Mouse (Mus musculus) heart, embryonic 16.5 days (tissue): Measurements from ENCODE around the gene Cct5. TPM values are rescaled to one million over a fixed set of nuclear protein-coding genes. Genes with fewer than 3 reads are reported as not detected.
A peak's percentile ranks its signal among the peaks of the same experiment; 100 is the strongest.

Source experiments
- ATAC-seq: fragments of 200-750 bp; cut with Nextera tagmentation; replicated peaks from 2 replicates; pipeline ENCODE4 v1.8.0; 2017; ENCODE audit warnings: moderate number of reproducible peaks; ENCODE audit not compliant: insufficient read depth, low FRiP score; ENCODE audit errors: extremely low read depth
- H3K27ac ChIP-seq: fragments of 300-500 bp; sonication (generic); 2 replicates; pipeline ENCODE4 v1.5.1; 2014; ENCODE audit warnings: mild to moderate bottlenecking, low read length, control low read depth, moderate library complexity
- H3K27me3 ChIP-seq: fragments of 300-500 bp; sonication (generic); 2 replicates; pipeline ENCODE4 v1.6.1; 2014; ENCODE audit warnings: low read length, mixed read lengths; ENCODE audit not compliant: control insufficient read depth, insufficient read depth
- H3K36me3 ChIP-seq: fragments of 300-500 bp; sonication (generic); 2 replicates; pipeline ENCODE4 v1.6.1; 2014; ENCODE audit not compliant: control insufficient read depth, insufficient read depth
- H3K4me1 ChIP-seq: fragments of 300-500 bp; sonication (generic); 2 replicates; pipeline ENCODE4 v1.6.1; 2014; ENCODE audit warnings: low read length, mixed read lengths; ENCODE audit not compliant: control insufficient read depth, insufficient read depth
- H3K4me2 ChIP-seq: fragments of 300-500 bp; sonication (generic); 2 replicates; pipeline ENCODE4 v1.6.1; 2014; ENCODE audit warnings: low read depth, mild to moderate bottlenecking, control low read depth, low read length
- H3K4me3 ChIP-seq: fragments of 300-500 bp; sonication (generic); 2 replicates; pipeline ENCODE4 v1.5.1; 2014; ENCODE audit warnings: mild to moderate bottlenecking, control low read depth, low read length
- H3K9ac ChIP-seq: fragments of 300-500 bp; sonication (generic); 2 replicates; pipeline ENCODE4 v1.6.1; 2014; ENCODE audit warnings: low read length, control low read depth
- H3K9me3 ChIP-seq: fragments of 300-500 bp; sonication (generic); replicated peaks from 2 replicates; pipeline ENCODE4 v1.6.1; 2016; ENCODE audit warnings: low read length; ENCODE audit not compliant: control insufficient read depth
- WGBS: fragments of 180-500 bp; shearing (Covaris S2); extraction: QIAGEN DNeasy Blood & Tissue Kit; methylation state at CpG from one replicate; pipeline ENCODE4 v1.1.7; 2014; 5-methylcytosine and 5-hydroxymethylcytosine counted together
- polyA plus RNA-seq: library from polyadenylated mRNA; unstranded; fragments of >200 nt; fragmentation: Nextera tagmentation; extraction: Ambion mirVana; gene quantifications from 2 replicates; pipeline ENCODE4 v1.2.1, GENCODE M21; 2015

Gene Cct5
- polyA plus RNA-seq, 1 experiment from 2014 or later, result 373 TPM

DNA sequence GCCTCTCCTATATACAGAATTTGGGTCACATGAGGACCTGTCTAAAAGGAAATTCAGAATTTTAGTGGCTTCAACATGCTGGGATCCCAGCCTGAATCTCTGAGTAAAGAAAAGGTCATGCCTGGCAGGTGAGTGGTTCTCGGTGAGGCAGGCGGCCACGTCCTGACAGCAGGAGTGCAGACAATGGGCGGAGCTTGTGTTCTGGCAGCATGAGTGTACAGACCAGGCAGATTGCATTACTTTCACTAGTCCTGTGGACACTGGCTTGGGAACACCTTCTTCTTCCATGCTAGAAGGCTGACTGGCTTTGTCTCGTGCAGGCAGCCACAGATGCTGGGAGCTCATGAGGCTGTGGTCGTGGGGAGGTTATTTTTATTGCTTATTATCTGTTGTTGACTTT, 5.2 kb upstream of the Cct5 start:
- Histone ChIP-seq H3K36me3 (0 out of 2 replicates have a peak, but pooled peaks cover 3% of the 10 kb centered on the region), H3K4me1 (peaks cover 9% of the 10 kb centered on the region), H3K27me3 (no peaks in the 10 kb centered on the region), H3K9me3 (no peaks in the 10 kb centered on the region), H3K9ac (no peak overlapping the region), H3K4me2 (no peak overlapping the region), H3K27ac (no peak overlapping the region), H3K4me3 (no peak overlapping the region)
- WGBS, result 50% methylated on average over 6 of the region's 6 CpGs
- no peak for ATAC-seq

DNA sequence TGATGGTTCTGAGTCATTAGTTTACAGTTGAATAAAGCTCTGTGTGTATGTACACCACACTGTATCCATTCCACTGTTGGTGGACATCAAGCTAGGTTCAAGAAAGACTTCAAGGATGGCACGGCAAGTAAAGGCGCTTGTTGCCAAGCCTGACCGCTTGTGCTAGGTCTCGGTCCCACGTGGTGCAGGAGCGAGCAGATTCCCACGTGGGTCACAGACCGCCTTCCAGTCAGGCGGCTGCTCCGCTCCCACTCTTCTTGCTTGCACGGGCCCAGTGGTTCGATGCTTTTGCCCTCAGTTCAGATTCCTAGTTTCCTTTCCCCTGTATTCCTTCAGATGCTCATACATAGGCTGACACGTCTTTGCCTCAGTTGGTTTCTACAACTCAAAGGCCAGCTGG, 1.5 kb upstream of the Cct5 start:
- Histone ChIP-seq H3K36me3 (no peaks in the 10 kb centered on the region), H3K27ac (no peak overlapping the region), H3K4me3 (peak overlapping the region; percentile 95), H3K27me3 (no peaks in the 10 kb centered on the region), H3K4me2 (peak overlapping the region; percentile 74), H3K9me3 (no peaks in the 10 kb centered on the region), H3K9ac (peak overlapping the region; percentile 96), H3K4me1 (peaks cover 26% of the 10 kb centered on the region)
- ATAC-seq, result no peak
- 85% methylated on average over 13 of the region's 13 CpGs for WGBS

DNA sequence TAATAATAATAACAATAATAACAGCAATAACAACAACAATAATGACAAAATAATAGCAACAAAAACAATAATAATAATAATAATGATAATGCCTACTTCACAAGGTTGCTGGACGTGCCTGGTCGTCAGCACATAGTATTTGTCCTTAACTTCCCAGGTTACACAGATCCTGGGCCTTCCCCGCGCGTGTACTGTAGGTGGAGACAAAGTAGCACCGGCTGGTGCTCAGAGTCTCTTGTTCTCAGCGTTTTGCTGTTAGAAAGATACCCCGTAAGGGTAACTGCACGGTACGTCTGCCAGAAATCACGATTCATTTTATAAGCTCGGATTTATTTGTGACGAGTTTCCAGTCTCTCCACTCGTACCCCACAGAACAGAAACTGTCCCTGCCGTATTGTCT, 822 bp upstream of the Cct5 start:
- peaks cover 26% of the 10 kb centered on the region for H3K4me1 ChIP-seq
- no peaks in the 10 kb centered on the region for H3K36me3 ChIP-seq
- H3K4me2 ChIP-seq, result peak overlapping the region; percentile 74
- ATAC-seq, result peak; percentile 58
- peak overlapping the region; percentile 95 for H3K4me3 ChIP-seq
- H3K27ac ChIP-seq, result peak overlapping the region; percentile 93
- H3K9me3 ChIP-seq, result no peaks in the 10 kb centered on the region
- WGBS, result 3% methylated on average over 15 of the region's 15 CpGs
- H3K9ac ChIP-seq, result peak overlapping the region; percentile 96
- H3K27me3 ChIP-seq, result no peaks in the 10 kb centered on the region

DNA sequence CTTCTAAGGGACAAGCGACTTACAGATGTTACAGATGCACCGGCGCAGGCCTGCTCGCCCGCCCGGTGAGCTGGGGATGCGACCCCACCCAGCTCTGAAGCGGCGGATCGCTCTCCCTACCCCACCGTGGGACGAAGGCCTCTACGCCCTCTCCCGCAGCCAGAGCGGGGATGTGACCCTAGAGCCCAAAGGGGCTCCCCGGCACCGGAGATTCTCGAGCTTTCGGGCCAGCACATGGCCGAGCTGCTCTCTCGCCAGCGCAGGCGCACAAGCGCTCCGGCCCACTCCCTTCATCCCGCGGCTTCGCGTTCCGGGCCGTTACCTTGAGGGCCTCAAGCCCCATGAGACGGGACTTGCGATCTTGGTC, 342 bp downstream of the Cct5 start:
- peak overlapping the region; percentile 96 for H3K9ac ChIP-seq
- H3K27ac ChIP-seq, result peak overlapping the region; percentile 57
- H3K4me2 ChIP-seq, result peak overlapping the region; percentile 98
- ATAC-seq, result peak; percentile 70
- no peaks in the 10 kb centered on the region for H3K9me3 ChIP-seq
- peak overlapping the region; percentile 95 for H3K4me3 ChIP-seq
- H3K27me3 ChIP-seq, result no peaks in the 10 kb centered on the region
- 0% methylated on average over 33 of the region's 33 CpGs for WGBS
- 0 out of 2 replicates have a peak, but pooled peaks cover 3% of the 10 kb centered on the region for H3K36me3 ChIP-seq
- peaks cover 21% of the 10 kb centered on the region for H3K4me1 ChIP-seq

DNA sequence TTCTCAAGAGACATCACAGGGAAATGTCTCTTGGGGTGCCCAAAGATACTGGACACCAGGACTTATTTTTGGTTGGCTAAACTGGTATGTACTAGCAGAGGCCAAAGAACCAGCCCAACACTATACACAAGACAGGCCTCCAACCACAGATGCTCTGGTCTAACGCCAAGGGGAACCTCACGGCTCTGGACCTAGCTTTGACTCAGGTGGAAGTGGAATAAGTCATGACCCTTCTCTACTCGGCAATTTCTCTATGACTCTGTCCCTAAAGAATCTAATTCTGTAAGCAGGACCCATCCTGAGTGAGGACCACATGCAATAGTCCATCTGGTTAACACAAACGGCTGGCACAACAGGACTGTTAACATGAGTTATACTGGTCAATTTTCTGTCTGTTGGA, 1.8 kb downstream of the Cct5 start:
- peak overlapping the region; percentile 98 for H3K4me2 ChIP-seq
- no peak overlapping the region for H3K9ac ChIP-seq
- peaks cover 21% of the 10 kb centered on the region for H3K4me1 ChIP-seq
- 0 out of 2 replicates have a peak overlapping the region, but pooled peaks have one; percentile 95 for H3K4me3 ChIP-seq
- no peaks in the 10 kb centered on the region for H3K9me3 ChIP-seq
- peaks cover 14% of the 10 kb centered on the region for H3K36me3 ChIP-seq
- no peaks in the 10 kb centered on the region for H3K27me3 ChIP-seq
- ATAC-seq, result no peak
- no peak overlapping the region for H3K27ac ChIP-seq
- WGBS, result 55% methylated on average over 4 of the region's 4 CpGs

DNA sequence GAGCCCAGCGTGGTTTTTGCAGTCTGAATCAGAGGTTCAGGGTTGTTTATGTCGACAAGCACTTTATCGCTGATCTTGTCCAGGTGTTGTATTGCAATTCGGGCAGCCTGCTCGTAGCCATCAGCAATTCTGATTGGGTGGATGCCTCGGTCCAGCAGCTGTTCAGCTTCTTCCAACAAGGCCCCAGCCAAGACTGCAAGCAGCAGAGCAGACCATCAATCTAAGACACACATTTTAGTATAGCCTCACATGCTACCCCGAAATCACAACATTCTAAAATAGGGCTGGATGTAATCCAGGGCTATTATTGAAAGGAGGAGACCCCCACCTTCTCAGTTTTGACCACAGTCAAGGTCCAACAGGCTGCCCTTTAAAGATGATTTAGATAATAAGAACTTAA, 6.0 kb downstream of the Cct5 start:
- no peaks in the 10 kb centered on the region for H3K9me3 ChIP-seq
- WGBS, result 58% methylated on average over 7 of the region's 7 CpGs

DNA sequence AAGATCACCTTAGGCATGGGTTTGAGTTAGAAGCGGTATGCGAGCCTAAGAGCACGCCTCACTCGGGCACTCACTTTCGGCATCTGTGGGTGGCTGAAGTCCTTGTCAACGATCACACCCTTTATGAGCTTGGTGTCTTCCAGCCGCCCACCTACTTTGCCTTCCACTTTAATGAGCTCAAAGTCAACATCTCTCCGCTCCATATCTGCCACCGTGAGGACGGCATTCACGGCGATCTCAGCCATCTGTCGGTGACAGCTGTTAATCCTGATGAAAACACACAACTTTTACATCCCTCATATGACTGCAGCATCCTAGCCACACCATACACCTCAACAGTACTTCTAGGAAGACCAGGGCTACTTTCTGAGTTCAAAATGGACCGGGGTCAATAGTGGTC, 7.3 kb downstream of the Cct5 start:
- H3K4me3 ChIP-seq, result no peak overlapping the region
- no peak overlapping the region for H3K27ac ChIP-seq
- no peak overlapping the region for H3K9ac ChIP-seq
- 90% methylated on average over 14 of the region's 14 CpGs for WGBS
- no peaks in the 10 kb centered on the region for H3K27me3 ChIP-seq
- no peaks in the 10 kb centered on the region for H3K9me3 ChIP-seq
- H3K4me2 ChIP-seq, result no peak overlapping the region
- H3K36me3 ChIP-seq, result peaks cover 66% of the 10 kb centered on the region
- H3K4me1 ChIP-seq, result peaks cover 4% of the 10 kb centered on the region
- ATAC-seq, result no peak

More for the DNA sequence above, 6.0 kb downstream of the Cct5 start:
- Histone ChIP-seq H3K27me3 (no peaks in the 10 kb centered on the region), H3K36me3 (peaks cover 56% of the 10 kb centered on the region), H3K4me2 (no peak overlapping the region), H3K4me1 (peaks cover 15% of the 10 kb centered on the region), H3K4me3 (no peak overlapping the region), H3K27ac (no peak overlapping the region), H3K9ac (no peak overlapping the region)
- ATAC-seq, result no peak

DNA sequence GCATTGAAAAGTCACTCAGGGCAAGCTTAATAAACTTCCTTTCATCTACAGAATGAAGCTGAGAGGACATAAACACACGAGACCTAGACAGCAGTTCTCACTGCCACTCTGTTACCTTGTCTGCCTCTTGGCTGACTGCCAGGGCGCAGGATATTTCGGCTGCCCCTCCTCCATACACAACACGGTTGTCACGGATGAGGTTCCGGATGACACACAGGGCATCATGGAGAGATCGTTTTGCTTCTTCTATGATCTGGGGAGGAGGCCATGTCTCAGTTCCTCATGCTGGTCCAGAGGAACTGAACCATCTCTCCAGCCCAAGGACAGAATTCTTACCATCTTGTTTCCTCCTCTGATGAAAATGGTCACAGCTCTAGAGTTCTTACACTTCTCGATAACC, 9.1 kb downstream of the Cct5 start:
- no peaks in the 10 kb centered on the region for H3K9me3 ChIP-seq
- WGBS, result 76% methylated on average over 8 of the region's 8 CpGs
- no peaks in the 10 kb centered on the region for H3K27me3 ChIP-seq

DNA sequence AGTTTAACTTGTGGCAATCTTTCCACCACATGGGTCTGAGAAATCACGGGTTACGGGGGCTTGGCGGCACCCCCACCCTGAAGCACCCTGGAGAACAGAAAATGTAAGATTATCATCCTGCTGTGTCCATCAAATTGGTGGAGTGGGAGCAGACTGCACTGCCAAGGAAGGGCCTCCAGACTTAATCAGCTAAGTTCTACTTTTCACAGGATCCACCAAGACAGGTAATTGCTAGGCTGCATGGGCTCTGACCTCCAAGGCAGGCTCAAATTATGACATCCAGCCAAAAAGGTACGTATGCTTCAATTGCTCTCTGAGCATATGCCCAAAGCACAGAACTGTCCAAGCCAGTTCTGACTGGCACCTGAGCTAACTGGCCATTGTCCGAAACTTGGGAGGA, 11.4 kb downstream of the Cct5 start:
- Histone ChIP-seq H3K9ac (no peak overlapping the region), H3K9me3 (no peaks in the 10 kb centered on the region), H3K27me3 (no peaks in the 10 kb centered on the region), H3K4me2 (no peak overlapping the region), H3K36me3 (peaks cover 57% of the 10 kb centered on the region), H3K4me3 (no peak overlapping the region), H3K4me1 (peaks cover 10% of the 10 kb centered on the region), H3K27ac (no peak overlapping the region)
- no peak for ATAC-seq
- WGBS, result 86% methylated on average over 5 of the region's 5 CpGs

More for the DNA sequence above, 9.1 kb downstream of the Cct5 start:
- no peak for ATAC-seq
- H3K4me3 ChIP-seq, result no peak overlapping the region
- peaks cover 6% of the 10 kb centered on the region for H3K4me1 ChIP-seq
- peaks cover 68% of the 10 kb centered on the region for H3K36me3 ChIP-seq
- H3K27ac ChIP-seq, result no peak overlapping the region
- H3K9ac ChIP-seq, result no peak overlapping the region
- H3K4me2 ChIP-seq, result no peak overlapping the region
